Mouse (Mus musculus): ENCODE measurements at regions not wholly inside any gene's neighbourhood (a gene's known extent, or its start where the extent isn't known, plus 50 kb on each side); places are given as distances from the start of the nearest gene placed in this dataset.

- H3K4me3 ChIP-seq, result no peak overlapping the region
- no peak overlapping the region for H3ac ChIP-seq (ENCODE audit: control insufficient read depth, insufficient read length)
- no peaks in the 10 kb centered on the region for H3K79me2 ChIP-seq (ENCODE audit: control insufficient read depth, insufficient read depth)
- TF ChIP-seq REST (IDR thresholded peaks at IDR 0.05; ENCODE audit: insufficient read depth, insufficient read length), result no peak
- no peak for TF ChIP-seq MYOD1 (IDR thresholded peaks at IDR 0.05; ENCODE audit: control insufficient read depth in 1 of 3, insufficient read length in 2 of 3, low read depth in 2 of 3)
- no peak for TF ChIP-seq CEBPB (IDR thresholded peaks at IDR 0.05; ENCODE audit: insufficient read depth, poor library complexity, severe bottlenecking)
- TF ChIP-seq USF1 (IDR thresholded peaks at IDR 0.05; ENCODE audit: low read depth), result no peak
- no peak for TF ChIP-seq POLR2A (IDR thresholded peaks at IDR 0.05; ENCODE audit: insufficient read length, low read depth)
- TF ChIP-seq MYOG (IDR thresholded peaks at IDR 0.05; ENCODE audit: control insufficient read depth in 1 of 3, insufficient read depth in 1 of 3, insufficient read length in 2 of 3, low read depth in 2 of 3), result no peak
- no peak for TF ChIP-seq MAX (IDR thresholded peaks at IDR 0.05; ENCODE audit: low read depth)
- no peak for TF ChIP-seq TCF3 (IDR thresholded peaks at IDR 0.05; ENCODE audit: insufficient read length, low read depth)
- no peak for TF ChIP-seq POLR2AphosphoS2 (IDR thresholded peaks at IDR 0.05; ENCODE audit: insufficient read length, low read depth)
- TF ChIP-seq TCF12 (IDR thresholded peaks at IDR 0.05; ENCODE audit: insufficient read depth, poor library complexity, severe bottlenecking), result no peak
- TF ChIP-seq SRF (IDR thresholded peaks at IDR 0.05; ENCODE audit: control insufficient read depth, insufficient read length, low read depth), result no peak
- no peak for TF ChIP-seq E2F4 (IDR thresholded peaks at IDR 0.05; ENCODE audit: insufficient read depth)
- H3K36me3 ChIP-seq (ENCODE audit: control insufficient read depth, insufficient read depth), result no peaks in the 10 kb centered on the region
- no peak overlapping the region for H3K4me2 ChIP-seq (ENCODE audit: low read depth)
- no peaks in the 10 kb centered on the region for H3K27me3 ChIP-seq (ENCODE audit: control insufficient read depth, insufficient read depth, insufficient read length)
Measured at GRCm38 (mm10) chr10:91622281-91622680, 441.2 kb upstream of the Tmpo start.

GRCm38 (mm10) chr10:91613794-91614479 is 432.8 kb upstream of the Tmpo start:
- Histone ChIP-seq H3K4me3 (no peak overlapping the region), H3K79me2 (ENCODE audit: control insufficient read depth, insufficient read depth) (no peaks in the 10 kb centered on the region), H3K4me2 (ENCODE audit: low read depth) (no peak overlapping the region), H3K27me3 (ENCODE audit: control insufficient read depth, insufficient read depth, insufficient read length) (no peaks in the 10 kb centered on the region), H3K36me3 (ENCODE audit: control insufficient read depth, insufficient read depth) (no peaks in the 10 kb centered on the region), H3ac (ENCODE audit: control insufficient read depth, insufficient read length) (no peak overlapping the region)
- no peak for TF ChIP-seq E2F4 (IDR thresholded peaks at IDR 0.05; ENCODE audit: insufficient read depth)
- TF ChIP-seq TCF12 (IDR thresholded peaks at IDR 0.05; ENCODE audit: insufficient read depth, poor library complexity, severe bottlenecking), result no peak
- TF ChIP-seq CEBPB (IDR thresholded peaks at IDR 0.05; ENCODE audit: insufficient read depth, poor library complexity, severe bottlenecking), result no peak
- TF ChIP-seq MYOD1 (IDR thresholded peaks at IDR 0.05; ENCODE audit: control insufficient read depth in 1 of 3, insufficient read length in 2 of 3, low read depth in 2 of 3), result no peak
- no peak for TF ChIP-seq REST (IDR thresholded peaks at IDR 0.05; ENCODE audit: insufficient read depth, insufficient read length)
- TF ChIP-seq MAX (IDR thresholded peaks at IDR 0.05; ENCODE audit: low read depth), result no peak
- no peak for TF ChIP-seq TCF3 (IDR thresholded peaks at IDR 0.05; ENCODE audit: insufficient read length, low read depth)
- no peak for TF ChIP-seq POLR2A (IDR thresholded peaks at IDR 0.05; ENCODE audit: insufficient read length, low read depth)
- TF ChIP-seq USF1 (IDR thresholded peaks at IDR 0.05; ENCODE audit: low read depth), result no peak
- TF ChIP-seq SRF (IDR thresholded peaks at IDR 0.05; ENCODE audit: control insufficient read depth, insufficient read length, low read depth), result no peak
- no peak for TF ChIP-seq POLR2AphosphoS2 (IDR thresholded peaks at IDR 0.05; ENCODE audit: insufficient read length, low read depth)
- TF ChIP-seq MYOG (IDR thresholded peaks at IDR 0.05; ENCODE audit: control insufficient read depth in 1 of 3, insufficient read depth in 1 of 3, insufficient read length in 2 of 3, low read depth in 2 of 3), result no peak

GRCm38 (mm10) chr10:91612052-91612451 is 430.9 kb upstream of the Tmpo start:
- H3K79me2 ChIP-seq (ENCODE audit: control insufficient read depth, insufficient read depth), result no peaks in the 10 kb centered on the region
- H3ac ChIP-seq (ENCODE audit: control insufficient read depth, insufficient read length), result no peak overlapping the region
- no peak overlapping the region for H3K4me3 ChIP-seq
- TF ChIP-seq MYOG (IDR thresholded peaks at IDR 0.05; ENCODE audit: control insufficient read depth in 1 of 3, insufficient read depth in 1 of 3, insufficient read length in 2 of 3, low read depth in 2 of 3) (no peak), USF1 (IDR thresholded peaks at IDR 0.05; ENCODE audit: low read depth) (no peak), POLR2A (IDR thresholded peaks at IDR 0.05; ENCODE audit: insufficient read length, low read depth) (no peak), REST (IDR thresholded peaks at IDR 0.05; ENCODE audit: insufficient read depth, insufficient read length) (no peak), MAX (IDR thresholded peaks at IDR 0.05; ENCODE audit: low read depth) (no peak), MYOD1 (IDR thresholded peaks at IDR 0.05; ENCODE audit: control insufficient read depth in 1 of 3, insufficient read length in 2 of 3, low read depth in 2 of 3) (no peak), CEBPB (IDR thresholded peaks at IDR 0.05; ENCODE audit: insufficient read depth, poor library complexity, severe bottlenecking) (no peak), SRF (IDR thresholded peaks at IDR 0.05; ENCODE audit: control insufficient read depth, insufficient read length, low read depth) (no peak), POLR2AphosphoS2 (IDR thresholded peaks at IDR 0.05; ENCODE audit: insufficient read length, low read depth) (no peak), TCF3 (IDR thresholded peaks at IDR 0.05; ENCODE audit: insufficient read length, low read depth) (no peak), TCF12 (IDR thresholded peaks at IDR 0.05; ENCODE audit: insufficient read depth, poor library complexity, severe bottlenecking) (no peak), E2F4 (IDR thresholded peaks at IDR 0.05; ENCODE audit: insufficient read depth) (no peak)
- H3K4me2 ChIP-seq (ENCODE audit: low read depth), result no peak overlapping the region
- no peaks in the 10 kb centered on the region for H3K27me3 ChIP-seq (ENCODE audit: control insufficient read depth, insufficient read depth, insufficient read length)
- no peaks in the 10 kb centered on the region for H3K36me3 ChIP-seq (ENCODE audit: control insufficient read depth, insufficient read depth)

GRCm38 (mm10) chr10:91594891-91595290 is 413.8 kb upstream of the Tmpo start:
- TF ChIP-seq POLR2A (IDR thresholded peaks at IDR 0.05; ENCODE audit: insufficient read length, low read depth) (no peak), MAX (IDR thresholded peaks at IDR 0.05; ENCODE audit: low read depth) (no peak), SRF (IDR thresholded peaks at IDR 0.05; ENCODE audit: control insufficient read depth, insufficient read length, low read depth) (no peak), CEBPB (IDR thresholded peaks at IDR 0.05; ENCODE audit: insufficient read depth, poor library complexity, severe bottlenecking) (no peak), USF1 (IDR thresholded peaks at IDR 0.05; ENCODE audit: low read depth) (no peak)
- H3K27me3 ChIP-seq (ENCODE audit: control insufficient read depth, insufficient read depth, insufficient read length), result no peaks in the 10 kb centered on the region
- no peak overlapping the region for H3K4me3 ChIP-seq
- no peaks in the 10 kb centered on the region for H3K79me2 ChIP-seq (ENCODE audit: control insufficient read depth, insufficient read depth)
- H3K4me2 ChIP-seq (ENCODE audit: low read depth), result no peak overlapping the region
- no peak overlapping the region for H3ac ChIP-seq (ENCODE audit: control insufficient read depth, insufficient read length)
- no peaks in the 10 kb centered on the region for H3K36me3 ChIP-seq (ENCODE audit: control insufficient read depth, insufficient read depth)

All from myocyte (in vitro differentiated cells).